Mouse (Mus musculus) heart, embryonic 13.5 days (tissue): Measurements from ENCODE around the gene Hist1h2bh. TPM values are rescaled to one million over a fixed set of nuclear protein-coding genes. Genes with fewer than 3 reads are reported as not detected.
"Not testable (repeated sequence)": the region's sequence is repeated elsewhere in the genome, so short reads cannot be mapped to it uniquely, and the experiment has no call there.

Source experiments
- ATAC-seq: fragments of 200-750 bp; cut with Nextera tagmentation; 2 replicates; pipeline ENCODE4 v1.8.0; 2017; ENCODE audit warnings: moderate TSS enrichment; ENCODE audit not compliant: insufficient number of reproducible peaks, low FRiP score, low TSS enrichment; ENCODE audit errors: extremely low read depth
- H3K27ac ChIP-seq: fragments of 300-500 bp; sonication (generic); replicated peaks from 2 replicates; pipeline ENCODE4 v1.5.1; 2015; ENCODE audit warnings: moderate library complexity, mild to moderate bottlenecking, inconsistent platforms
- H3K27me3 ChIP-seq: fragments of 300-500 bp; sonication (generic); replicated peaks from 2 replicates; pipeline ENCODE4 v1.6.1; 2015; ENCODE audit warnings: mild to moderate bottlenecking, inconsistent platforms
- H3K36me3 ChIP-seq: fragments of 300-500 bp; sonication (generic); 2 replicates; pipeline ENCODE4 v1.6.1; 2015; ENCODE audit warnings: mild to moderate bottlenecking, inconsistent platforms
- H3K4me1 ChIP-seq: fragments of 300-500 bp; sonication (generic); 2 replicates; pipeline ENCODE4 v1.6.1; 2015; ENCODE audit warnings: inconsistent platforms
- H3K4me2 ChIP-seq: fragments of 300-500 bp; sonication (generic); 2 replicates; pipeline ENCODE4 v1.6.1; 2015; ENCODE audit warnings: inconsistent platforms, mild to moderate bottlenecking, moderate library complexity
- H3K4me3 ChIP-seq: fragments of 300-500 bp; sonication (generic); 2 replicates; pipeline ENCODE4 v1.5.1; 2015; ENCODE audit warnings: moderate library complexity, mild to moderate bottlenecking, inconsistent platforms
- H3K9ac ChIP-seq: fragments of 300-500 bp; sonication (generic); 2 replicates; pipeline ENCODE4 v1.6.1; 2015; ENCODE audit warnings: inconsistent platforms, mild to moderate bottlenecking, moderate library complexity
- H3K9me3 ChIP-seq: fragments of 300-500 bp; sonication (generic); 2 replicates; pipeline ENCODE4 v1.6.1; 2016; ENCODE audit warnings: inconsistent platforms
- WGBS: fragments of 180-500 bp; shearing (Covaris S2); methylation state at CpG from one replicate; pipeline ENCODE4 v1.1.7; 2015; ENCODE audit warnings: mixed read lengths; 5-methylcytosine and 5-hydroxymethylcytosine counted together
- polyA plus RNA-seq: library from polyadenylated mRNA; unstranded; fragments of >200 nt; fragmentation: Nextera tagmentation; extraction: Ambion mirVana; gene quantifications from 2 replicates; pipeline ENCODE4 v1.2.1, GENCODE M21; 2015

The Hist1h2bh gene
- polyA plus RNA-seq, 1 experiment from 2014 or later = 0.32 TPM

GRCm38 (mm10) chr13:23573034-23573897, 30.1 kb upstream of the Hist1h2bh start:
- not testable (repeated sequence) for H3K27me3 ChIP-seq, ATAC-seq
- WGBS = 15% methylated on average over 20 of the region's 20 CpGs

GRCm38 (mm10) chr13:23572218-23573033, 29.2 kb upstream of the Hist1h2bh start:
- H3K9ac ChIP-seq = peak overlapping the region; percentile 89
- peaks cover 44% of the 10 kb centered on the region for H3K4me1 ChIP-seq
- H3K36me3 ChIP-seq = no peaks in the 10 kb centered on the region
- peak overlapping the region; percentile 57 for H3K4me3 ChIP-seq
- H3K27me3 ChIP-seq = no peaks in the 10 kb centered on the region
- peak overlapping the region; percentile 96 for H3K27ac ChIP-seq
- no peaks in the 10 kb centered on the region for H3K9me3 ChIP-seq
- H3K4me2 ChIP-seq = peak overlapping the region; percentile 80
- no peak for ATAC-seq
- 34% methylated on average over 2 of the region's 2 CpGs for WGBS

More at GRCm38 (mm10) chr13:23573034-23573897, 30.1 kb upstream of the Hist1h2bh start:
- H3K9me3 ChIP-seq, H3K36me3 ChIP-seq: not testable (repeated sequence)
- Histone ChIP-seq H3K9ac (peak overlapping the region; percentile 89), H3K4me1 (peaks cover 45% of the 10 kb centered on the region), H3K27ac (peak overlapping the region; percentile 96), H3K4me3 (peak overlapping the region; percentile 57), H3K4me2 (peak overlapping the region; percentile 80)

- not testable (repeated sequence) for H3K9me3 ChIP-seq, H3K36me3 ChIP-seq, ATAC-seq, H3K27me3 ChIP-seq
- Histone ChIP-seq H3K27ac (peak overlapping the region; percentile 96), H3K4me3 (peak overlapping the region; percentile 57), H3K9ac (peak overlapping the region; percentile 89), H3K4me1 (peaks cover 37% of the 10 kb centered on the region), H3K4me2 (peak overlapping the region; percentile 80)
- WGBS = 1% methylated on average over 16 of the region's 34 CpGs
Measured at GRCm38 (mm10) chr13:23571504-23572217, 28.5 kb upstream of the Hist1h2bh start.

- Histone ChIP-seq H3K9me3 (no peaks in the 10 kb centered on the region), H3K27me3 (no peaks in the 10 kb centered on the region), H3K4me2 (peak within 1 kb of the TSS; percentile 80), H3K4me1 (peaks cover 31% of the 10 kb centered on the region), H3K4me3 (peak within 1 kb of the TSS; percentile 57), H3K9ac (peak within 1 kb of the TSS; percentile 89), H3K36me3 (no peaks in the 10 kb centered on the region), H3K27ac (peak within 1 kb of the TSS; percentile 96)
- WGBS = under 1% methylated on average over 18 of the region's 18 CpGs
- peak; percentile 78 for ATAC-seq
Measured at GRCm38 (mm10) chr13:23571022-23571503, 27.9 kb upstream of the Hist1h2bh start, which contains the start of the genes Hist1h2ae and Hist1h2bg. Gene Hist1h2ae, minus strand, starts transcription at chr13:23571220. Gene Hist1h2bg, plus strand, starts transcription at chr13:23571396.

GRCm38 (mm10) chr13:23570261-23571021, 27.2 kb upstream of the Hist1h2bh start:
- H3K9me3 ChIP-seq, ATAC-seq, H3K36me3 ChIP-seq, H3K27me3 ChIP-seq: not testable (repeated sequence)
- H3K4me2 ChIP-seq = peak overlapping the region; percentile 80
- WGBS = 3% methylated on average over 25 of the region's 41 CpGs
- H3K9ac ChIP-seq = peak overlapping the region; percentile 80
- H3K4me1 ChIP-seq = peaks cover 29% of the 10 kb centered on the region
- H3K4me3 ChIP-seq = peak overlapping the region; percentile 57
- H3K27ac ChIP-seq = peak overlapping the region; percentile 96

GRCm38 (mm10) chr13:23564482-23564881, 21.3 kb upstream of the Hist1h2bh start:
- Histone ChIP-seq H3K36me3 (no peaks in the 10 kb centered on the region), H3K4me1 (peaks cover 4% of the 10 kb centered on the region; the same call in 1 of the 2 replicates), H3K27ac (no peak overlapping the region), H3K9ac (no peak overlapping the region), H3K4me3 (no peak overlapping the region), H3K4me2 (no peak overlapping the region), H3K9me3 (no peaks in the 10 kb centered on the region), H3K27me3 (no peaks in the 10 kb centered on the region)
- WGBS = 82% methylated on average over 2 of the region's 2 CpGs
- ATAC-seq = no peak

GRCm38 (mm10) chr13:23562699-23563462, 19.7 kb upstream of the Hist1h2bh start:
- H3K27ac ChIP-seq = peak overlapping the region; percentile 94
- WGBS = 3% methylated on average over 18 of the region's 18 CpGs
- H3K9me3 ChIP-seq = no peaks in the 10 kb centered on the region
- H3K36me3 ChIP-seq = no peaks in the 10 kb centered on the region
- H3K4me3 ChIP-seq = peak overlapping the region; percentile 53
- peaks cover 3% of the 10 kb centered on the region; the same call in 1 of the 2 replicates for H3K4me1 ChIP-seq
- peak overlapping the region; percentile 77 for H3K9ac ChIP-seq
- ATAC-seq = no peak
- H3K4me2 ChIP-seq = peak overlapping the region; percentile 78
- H3K27me3 ChIP-seq = no peaks in the 10 kb centered on the region

GRCm38 (mm10) chr13:23561883-23562659, 18.9 kb upstream of the Hist1h2bh start, which contains the start of gene Hist1h3e:
Gene Hist1h3e, minus strand, starts transcription at chr13:23562369.
- not testable (repeated sequence) for H3K27me3 ChIP-seq, H3K36me3 ChIP-seq, H3K9me3 ChIP-seq, H3K4me1 ChIP-seq
- H3K27ac ChIP-seq = peak within 1 kb of the TSS; percentile 94
- ATAC-seq = peak; percentile 77; the same call in 1 of the 2 replicates
- peak within 1 kb of the TSS; percentile 78 for H3K4me2 ChIP-seq
- H3K4me3 ChIP-seq = peak within 1 kb of the TSS; percentile 53
- peak within 1 kb of the TSS; percentile 80 for H3K9ac ChIP-seq
- under 1% methylated on average over 55 of the region's 67 CpGs for WGBS

GRCm38 (mm10) chr13:23561531-23561882, 18.3 kb upstream of the Hist1h2bh start:
- peak overlapping the region; percentile 78 for H3K4me2 ChIP-seq
- not testable (repeated sequence) for H3K4me1 ChIP-seq, ATAC-seq, H3K27me3 ChIP-seq, H3K9me3 ChIP-seq, H3K36me3 ChIP-seq
- 0% methylated on average over 2 of the region's 5 CpGs for WGBS
- H3K27ac ChIP-seq = peak overlapping the region; percentile 94
- H3K9ac ChIP-seq = peak overlapping the region; percentile 80
- peak overlapping the region; percentile 53 for H3K4me3 ChIP-seq
